Mouse (Mus musculus) activated CD4-positive, CD25-positive, alpha-beta regulatory T cell, adult 4 months (primary cell): ENCODE measurements around the gene Phactr3. TPM values are rescaled to one million over a fixed set of nuclear protein-coding genes. Genes with fewer than 3 reads are reported as not detected.

ENCODE experiments used
- ATAC-seq: one replicate; pipeline ENCODE4 v1.8.0; 2017
- polyA plus RNA-seq, 2 experiments: library from polyadenylated mRNA; unstranded; fragments of 100-300 nt; shearing (Covaris generic); gene quantifications; one replicate each; pipeline ENCODE4 v1.2.1; 2017

Gene Phactr3
- polyA plus RNA-seq, 2 experiments from 2014 or later = 0.38 to 1.1 TPM

GRCm38 (mm10) chr2:178264389-178264788, 145.6 kb downstream of the Phactr3 start:
- no peak for ATAC-seq

- no peak for ATAC-seq
Observed at GRCm38 (mm10) chr2:178265454-178265853, 146.7 kb downstream of the Phactr3 start.

GRCm38 (mm10) chr2:178270794-178271193, 152.0 kb downstream of the Phactr3 start:
- no peak for ATAC-seq

GRCm38 (mm10) chr2:178272350-178272749, 153.6 kb downstream of the Phactr3 start:
- no peak for ATAC-seq

GRCm38 (mm10) chr2:178274126-178274525, 155.4 kb downstream of the Phactr3 start:
- no peak for ATAC-seq

- no peak for ATAC-seq
Observed at GRCm38 (mm10) chr2:178277206-178277605, 158.4 kb downstream of the Phactr3 start.

- ATAC-seq = no peak
Observed at GRCm38 (mm10) chr2:178281183-178281582, 162.4 kb downstream of the Phactr3 start.

- ATAC-seq = no peak
Observed at GRCm38 (mm10) chr2:178287285-178287684, 168.5 kb downstream of the Phactr3 start.

- no peak for ATAC-seq
Observed at GRCm38 (mm10) chr2:178288666-178289065, 169.9 kb downstream of the Phactr3 start.

GRCm38 (mm10) chr2:178303453-178304187, 184.8 kb downstream of the Phactr3 start:
- no peak for ATAC-seq

GRCm38 (mm10) chr2:178304188-178304529, 185.4 kb downstream of the Phactr3 start:
- ATAC-seq = no peak

- no peak for ATAC-seq
Observed at GRCm38 (mm10) chr2:178304669-178305068, 185.9 kb downstream of the Phactr3 start.

GRCm38 (mm10) chr2:178313539-178313938, 194.8 kb downstream of the Phactr3 start:
- ATAC-seq = no peak

GRCm38 (mm10) chr2:178316281-178316680, 197.5 kb downstream of the Phactr3 start:
- no peak for ATAC-seq

- no peak for ATAC-seq
Observed at GRCm38 (mm10) chr2:178319766-178320165, 201.0 kb downstream of the Phactr3 start.

GRCm38 (mm10) chr2:178321271-178321670, 202.5 kb downstream of the Phactr3 start:
- ATAC-seq = no peak

- no peak for ATAC-seq
Observed at GRCm38 (mm10) chr2:178324410-178324809, 205.6 kb downstream of the Phactr3 start.

- no peak for ATAC-seq
Observed at GRCm38 (mm10) chr2:178324818-178325217, 206.0 kb downstream of the Phactr3 start.

GRCm38 (mm10) chr2:178326067-178326466, 207.3 kb downstream of the Phactr3 start:
- no peak for ATAC-seq

GRCm38 (mm10) chr2:178326750-178327465, 208.1 kb downstream of the Phactr3 start:
- ATAC-seq = no peak

- no peak for ATAC-seq
Observed at GRCm38 (mm10) chr2:178327466-178328040, 208.8 kb downstream of the Phactr3 start.

- no peak for ATAC-seq
Observed at GRCm38 (mm10) chr2:178329551-178329950, 210.8 kb downstream of the Phactr3 start.

- ATAC-seq = no peak
Observed at GRCm38 (mm10) chr2:178329986-178330385, 211.2 kb downstream of the Phactr3 start.

GRCm38 (mm10) chr2:178337878-178338277, 219.1 kb downstream of the Phactr3 start:
- ATAC-seq = no peak
